Mouse (Mus musculus) heart, embryonic 10.5 days (tissue): Measurements from ENCODE around the gene Resf1. TPM values are rescaled to one million over a fixed set of nuclear protein-coding genes. Genes with fewer than 3 reads are reported as not detected.
"Not testable (repeated sequence)": the region's sequence is repeated elsewhere in the genome, so short reads cannot be mapped to it uniquely, and the experiment has no call there.

Experiments
- DNase-seq: peaks from one replicate; pipeline ENCODE4 v3.0.0-alpha.2; 2017; ENCODE audit warnings: low spot score
- H3K27ac ChIP-seq: fragments of 300-500 bp; sonication (generic); 2 replicates; pipeline ENCODE4 v1.5.1; 2016; ENCODE audit warnings: mild to moderate bottlenecking
- H3K27me3 ChIP-seq: fragments of 300-500 bp; sonication (generic); 2 replicates; pipeline ENCODE4 v1.6.1; 2016; ENCODE audit warnings: mild to moderate bottlenecking; ENCODE audit not compliant: poor library complexity, insufficient read depth, severe bottlenecking
- H3K36me3 ChIP-seq: fragments of 300-500 bp; sonication (generic); 2 replicates; pipeline ENCODE4 v1.6.1; 2016; ENCODE audit warnings: mild to moderate bottlenecking, moderate library complexity
- H3K4me1 ChIP-seq: fragments of 300-500 bp; sonication (generic); 2 replicates; pipeline ENCODE4 v1.6.1; 2016; ENCODE audit warnings: mild to moderate bottlenecking
- H3K4me3 ChIP-seq: fragments of 300-500 bp; sonication (generic); 2 replicates; pipeline ENCODE4 v1.5.1; 2016; ENCODE audit warnings: mild to moderate bottlenecking, moderate library complexity
- H3K9me3 ChIP-seq: fragments of 300-500 bp; sonication (generic); 2 replicates; pipeline ENCODE4 v1.6.1; 2016; ENCODE audit warnings: mild to moderate bottlenecking, moderate library complexity
- WGBS: fragments of 180-500 bp; shearing (Covaris S2); methylation state at CpG from one replicate; pipeline ENCODE4 v1.1.7; 2016; 5-methylcytosine and 5-hydroxymethylcytosine counted together
- polyA plus RNA-seq: library from polyadenylated mRNA; unstranded; fragments of >200 nt; fragmentation: Nextera tagmentation; extraction: Ambion mirVana; gene quantifications from 2 replicates; pipeline ENCODE4 v1.2.1, GENCODE M21; 2016

Gene Resf1
- polyA plus RNA-seq, 1 experiment from 2014 or later: 45.5 TPM

GRCm38 (mm10) chr6:149355799-149356198, 46.6 kb downstream of the Resf1 start:
- H3K4me3 ChIP-seq, H3K9me3 ChIP-seq, H3K27ac ChIP-seq, H3K27me3 ChIP-seq, H3K36me3 ChIP-seq, H3K4me1 ChIP-seq: not testable (repeated sequence)
- peak; percentile 79 for DNase-seq
- 34% methylated on average over 4 of the region's 4 CpGs for WGBS

- peaks cover 5% of the 10 kb centered on the region for H3K9me3 ChIP-seq
- DNase-seq: no peak
- H3K36me3 ChIP-seq: peaks cover 4% of the 10 kb centered on the region
- H3K4me3 ChIP-seq: no peak overlapping the region
- no peak overlapping the region for H3K27ac ChIP-seq
- H3K27me3 ChIP-seq: no peaks in the 10 kb centered on the region
- no peaks in the 10 kb centered on the region for H3K4me1 ChIP-seq
Measured at GRCm38 (mm10) chr6:149357155-149357554, 47.9 kb downstream of the Resf1 start.

GRCm38 (mm10) chr6:149362533-149362932, 53.3 kb downstream of the Resf1 start:
- H3K4me1 ChIP-seq, H3K36me3 ChIP-seq, H3K4me3 ChIP-seq, H3K27me3 ChIP-seq, H3K27ac ChIP-seq, H3K9me3 ChIP-seq, DNase-seq: not testable (repeated sequence)
- WGBS: 94% methylated on average over 20 of the region's 20 CpGs

- not testable (repeated sequence) for H3K27me3 ChIP-seq, DNase-seq, H3K27ac ChIP-seq, H3K4me3 ChIP-seq, H3K9me3 ChIP-seq, H3K36me3 ChIP-seq, H3K4me1 ChIP-seq
- WGBS: 84% methylated on average over 2 of the region's 2 CpGs
Measured at GRCm38 (mm10) chr6:149365975-149366374, 56.8 kb downstream of the Resf1 start.

GRCm38 (mm10) chr6:149366403-149366802, 57.2 kb downstream of the Resf1 start:
- no peak for DNase-seq
- H3K9me3 ChIP-seq: peaks cover 7% of the 10 kb centered on the region
- H3K36me3 ChIP-seq: peaks cover 3% of the 10 kb centered on the region
- H3K4me1 ChIP-seq: no peaks in the 10 kb centered on the region
- no peak overlapping the region for H3K4me3 ChIP-seq
- no peak overlapping the region for H3K27ac ChIP-seq
- WGBS: 84% methylated on average over 2 of the region's 2 CpGs
- no peaks in the 10 kb centered on the region for H3K27me3 ChIP-seq

GRCm38 (mm10) chr6:149374986-149375457, 65.8 kb downstream of the Resf1 start:
- Histone ChIP-seq H3K27me3 (no peaks in the 10 kb centered on the region), H3K4me3 (no peak overlapping the region), H3K27ac (no peak overlapping the region), H3K36me3 (no peaks in the 10 kb centered on the region), H3K9me3 (no peaks in the 10 kb centered on the region), H3K4me1 (no peaks in the 10 kb centered on the region)
- DNase-seq: peak; percentile 82
- 49% methylated on average over 2 of the region's 2 CpGs for WGBS

GRCm38 (mm10) chr6:149383531-149383930, 74.3 kb downstream of the Resf1 start:
- DNase-seq: no peak
- Histone ChIP-seq H3K27me3 (no peaks in the 10 kb centered on the region), H3K4me1 (no peaks in the 10 kb centered on the region), H3K9me3 (no peaks in the 10 kb centered on the region), H3K27ac (no peak overlapping the region), H3K36me3 (no peaks in the 10 kb centered on the region), H3K4me3 (no peak overlapping the region)
- WGBS: 79% methylated on average over 2 of the region's 2 CpGs

Other genes starting within 250 kb of the Resf1 start
- gene Dennd5b, start 207.7 kb upstream of the Resf1 start, polyA plus RNA-seq: 7.3 and 10.2 TPM in 2 replicates
- gene Gm10203, start 179.2 kb upstream of the Resf1 start, polyA plus RNA-seq: not detected in 2 replicates
- gene Etfbkmt, start 169.6 kb upstream of the Resf1 start, polyA plus RNA-seq: 14.0 and 19.9 TPM in 2 replicates
- gene Amn1, start 120.7 kb upstream of the Resf1 start, polyA plus RNA-seq: 23.5 and 33.1 TPM in 2 replicates
- gene Bicd1, start 99.5 kb downstream of the Resf1 start, polyA plus RNA-seq: 8.3 and 8.4 TPM in 2 replicates